Comparison of ENCODE assay signal across 8 mouse cellular contexts in the genomic region with DNA sequence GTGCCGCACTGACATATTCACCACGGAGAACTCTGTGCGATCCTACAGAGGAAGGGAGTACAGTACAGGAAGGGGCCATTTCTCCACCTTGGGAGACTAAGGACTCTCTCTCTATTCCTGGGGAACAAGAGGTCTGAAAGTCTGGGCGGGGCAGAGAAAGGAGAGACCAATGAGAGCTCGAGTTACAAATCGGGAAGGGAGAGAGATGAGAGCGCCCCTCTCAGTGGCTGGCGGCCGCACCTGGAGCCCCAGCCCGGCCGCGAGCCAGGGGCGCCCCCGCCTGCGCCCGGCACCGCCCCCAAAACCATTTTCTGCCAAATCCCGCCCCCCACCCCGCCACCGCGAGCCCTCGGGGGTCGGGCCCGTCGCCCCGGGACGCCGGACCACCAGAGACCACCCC. TPM values are rescaled to one million over a fixed set of nuclear protein-coding genes. Genes with fewer than 3 reads are reported as not detected.
A peak's percentile ranks its signal among the peaks of the same experiment; 100 is the strongest.
DNase-seq lines count a peak whose midpoint lies in the region; ATAC-seq lines count a peak whose summit lies in the region.

No protein-coding gene starts in this region.

- ATAC-seq in hindbrain, embryonic 15.5 days (ENCODE audit: low FRiP score, low read depth), result peak; percentile 84

- WGBS in hindbrain, embryonic 15.5 days, result under 1% methylated on average over 26 of the region's 28 CpGs

- H3K27ac ChIP-seq in hindbrain, embryonic 15.5 days (replicated peaks), result peak overlapping the region; percentile 96

- no peaks in the 10 kb centered on the region for H3K9me3 ChIP-seq in hindbrain, embryonic 15.5 days

- peak overlapping the region; percentile 98 for H3K4me3 ChIP-seq in hindbrain, embryonic 15.5 days

- peak overlapping the region; percentile 99 for H3K9ac ChIP-seq in hindbrain, embryonic 15.5 days

- DNase-seq in ZHBTc4 (ENCODE audit: low read depth, low spot score), result peak; percentile 93
- peak; percentile 89 to 97 for DNase-seq in cerebellum, postnatal 36 days
- peak; percentile 91 to 95 for DNase-seq in frontal cortex, postnatal 36 days (ENCODE audit: low spot score in 2 of 2)
- peak; percentile 91 for DNase-seq in layer of hippocampus, postnatal 36 days
- peak; percentile 91 for DNase-seq in lung, postnatal 25 days (ENCODE audit: low spot score)
- DNase-seq in right cerebral cortex, adult 18-20 months, result peak; percentile 91
- peak; percentile 81 for DNase-seq in urinary bladder, adult 2 months (ENCODE audit: low spot score)

- H3K36me3 ChIP-seq in hindbrain, embryonic 15.5 days, result peaks cover 17% of the 10 kb centered on the region; the same call in 1 of the 2 replicates

- H3K27me3 ChIP-seq in hindbrain, embryonic 15.5 days, result no peaks in the 10 kb centered on the region

- H3K4me2 ChIP-seq in hindbrain, embryonic 15.5 days, result peak overlapping the region; percentile 60

- peaks cover 31% of the 10 kb centered on the region for H3K4me1 ChIP-seq in hindbrain, embryonic 15.5 days (replicated peaks)

RNA-seq across cellular contexts. Expression of a gene that starts 1.0 kb away (rescaled TPM):
- 230 and 236 TPM in 2 replicates for polyA plus RNA-seq in hindbrain, embryonic 15.5 days (2015; fragmentation: Nextera tagmentation; extraction: Ambion mirVana)
- 100 to 1,000 TPM; 138 to 140 TPM for total RNA-seq in layer of hippocampus, postnatal 36 days (2021)
- 47.4 and 50.1 TPM in 2 replicates for polyA plus RNA-seq in urinary bladder, adult 2 months (2012; rRNA removed)

RNA-seq across cellular contexts. Expression of a gene that starts 46.2 kb away (rescaled TPM):
- 284 and 324 TPM in 2 replicates for polyA plus RNA-seq in hindbrain, embryonic 15.5 days (2015; fragmentation: Nextera tagmentation; extraction: Ambion mirVana)
- 10 to 100 TPM; 79.7 to 91.4 TPM for total RNA-seq in layer of hippocampus, postnatal 36 days (2021)
- 178 and 181 TPM in 2 replicates for polyA plus RNA-seq in urinary bladder, adult 2 months (2012; rRNA removed)

Comparison
In these comparisons a context has a peak if more than half of its experiments do, and no peak if none do; other contexts are left out.
1. Peak in every context shown above with its lines: DNase-seq, ATAC-seq, H3K4me3 ChIP-seq and H3K27ac ChIP-seq.